Mouse (Mus musculus) lung, postnatal 0 days (tissue): Measurements from ENCODE around the gene Cstad.

Experiments
- CTCF ChIP-seq: IDR thresholded peaks from 2 replicates; pipeline ENCODE4 v1.5.1; 2016; ENCODE audit warnings: antibody characterized with exemption, mild to moderate bottlenecking
- EP300 ChIP-seq: IDR thresholded peaks from 2 replicates; pipeline ENCODE4 v1.6.1; 2016; ENCODE audit warnings: antibody characterized with exemption, mild to moderate bottlenecking, control low read depth

GRCm38 (mm10) chr2:30545706-30546105, 49.1 kb upstream of the Cstad start:
- TF ChIP-seq CTCF (no peak), EP300 (no peak)
